Mouse (Mus musculus) bone marrow, adult 2 months (tissue): ENCODE data around the gene Gm614.
A peak's percentile ranks its signal among the peaks of the same experiment; 100 is the strongest.

Experiments used
- CTCF ChIP-seq: fragments of 200-500 bp; IDR thresholded peaks from 2 replicates; pipeline ENCODE4 v1.5.1; 2011; ENCODE audit warnings: low read length, control low read depth; ENCODE audit not compliant: control insufficient read depth, insufficient read depth
- POLR2A ChIP-seq: fragments of 200-500 bp; IDR thresholded peaks from 2 replicates; pipeline ENCODE4 v1.6.1; 2011; ENCODE audit warnings: low read depth, mild to moderate bottlenecking, control low read depth, low read length, borderline replicate concordance; ENCODE audit not compliant: control insufficient read depth

DNA sequence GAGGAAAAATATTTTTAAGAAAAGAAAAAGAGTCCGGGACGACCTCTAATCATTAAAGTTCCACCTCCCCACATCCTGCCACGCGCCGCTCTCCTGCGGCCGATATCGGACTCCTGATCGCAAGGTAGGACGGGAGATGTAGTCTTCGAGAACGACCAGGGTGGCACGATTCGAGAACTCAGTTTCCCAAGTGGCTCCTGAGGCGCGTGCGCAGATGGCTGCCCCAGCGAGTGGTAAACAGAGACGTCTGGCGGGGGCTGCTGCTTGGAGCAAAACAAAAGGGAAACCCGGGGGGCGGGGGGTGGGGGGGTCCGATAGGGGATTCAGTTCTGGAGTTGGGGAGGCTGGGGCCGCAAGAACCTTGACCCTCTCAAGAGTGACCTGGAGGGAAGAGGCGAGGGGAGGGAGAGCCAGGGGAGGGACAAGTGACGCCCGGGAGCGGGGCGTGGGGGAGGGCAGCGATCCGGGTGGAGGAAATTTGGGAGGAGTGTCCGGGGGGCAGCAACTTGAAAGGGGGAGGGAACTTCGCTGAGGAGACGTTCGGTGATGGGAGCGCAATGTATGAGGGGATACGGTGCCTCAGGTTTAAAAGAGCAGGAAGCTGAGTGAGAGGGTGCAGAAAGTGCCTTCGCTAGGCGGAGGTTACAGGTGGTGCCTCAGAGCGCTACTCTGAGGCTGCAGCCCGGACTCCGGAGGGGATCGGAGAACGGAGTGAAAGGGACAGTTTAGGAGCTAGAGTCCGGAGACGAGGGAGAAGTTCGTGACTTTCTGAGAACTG is 9.7 kb downstream of the Gm614 start, which contains the start of gene Foxo4:
- TF ChIP-seq POLR2A (peak; percentile 32; the same call in 1 of the 2 replicates), CTCF (no peak)
